Mouse (Mus musculus) spleen, postnatal 10 days (tissue): ENCODE results near the gene Lkaaear1.

Experiments
- DNase-seq, 2 experiments: peaks; one replicate each; pipeline ENCODE4 v3.0.0; 2021 to 2022; ENCODE audit warnings: low spot score in 2 of 2

Gene Lkaaear1

DNA sequence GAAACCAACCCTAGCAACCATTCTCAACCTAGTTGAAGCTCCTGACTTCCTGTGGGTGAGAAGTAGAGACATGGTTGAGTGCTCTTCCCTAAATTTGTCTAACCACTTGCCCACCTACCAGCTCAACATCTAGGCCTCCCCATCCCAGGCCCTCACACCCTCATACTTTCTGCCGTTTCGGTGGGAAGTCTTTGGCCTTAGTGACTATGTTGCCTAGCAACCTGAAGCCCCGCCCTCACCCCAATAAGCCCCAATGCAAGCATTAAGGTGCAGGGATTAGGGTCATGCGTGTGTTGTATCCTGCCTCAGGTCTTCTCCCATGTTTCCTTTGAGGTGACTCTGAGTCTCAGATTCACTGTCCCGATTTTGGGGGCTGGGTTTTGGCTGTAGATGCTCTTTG is at the start of gene Lkaaear1:
Gene Lkaaear1 (minus strand): TSS at position 202 of the 400 bp plus-strand sequence.
- DNase-seq: no peak

DNA sequence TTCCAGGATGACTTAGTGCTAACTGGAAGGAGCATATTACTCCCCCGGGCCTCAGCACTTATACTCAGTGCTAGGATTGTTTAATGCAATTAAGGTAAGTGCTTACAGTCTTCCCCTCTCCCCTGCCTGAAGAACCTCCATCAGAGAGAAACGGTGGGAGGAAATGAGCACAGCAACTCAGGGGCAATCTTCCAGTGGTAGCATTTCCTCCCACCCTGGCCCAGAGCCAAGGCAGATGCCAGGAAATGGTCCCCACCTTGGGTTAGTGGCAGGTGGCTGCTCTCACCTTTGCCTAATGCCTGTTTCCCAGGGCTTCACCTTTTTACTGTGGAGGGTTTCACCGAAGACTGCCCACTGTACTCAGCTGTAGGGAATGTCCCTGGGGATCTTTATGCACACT is 31.8 kb upstream of the Lkaaear1 start:
- DNase-seq: no peak

DNA sequence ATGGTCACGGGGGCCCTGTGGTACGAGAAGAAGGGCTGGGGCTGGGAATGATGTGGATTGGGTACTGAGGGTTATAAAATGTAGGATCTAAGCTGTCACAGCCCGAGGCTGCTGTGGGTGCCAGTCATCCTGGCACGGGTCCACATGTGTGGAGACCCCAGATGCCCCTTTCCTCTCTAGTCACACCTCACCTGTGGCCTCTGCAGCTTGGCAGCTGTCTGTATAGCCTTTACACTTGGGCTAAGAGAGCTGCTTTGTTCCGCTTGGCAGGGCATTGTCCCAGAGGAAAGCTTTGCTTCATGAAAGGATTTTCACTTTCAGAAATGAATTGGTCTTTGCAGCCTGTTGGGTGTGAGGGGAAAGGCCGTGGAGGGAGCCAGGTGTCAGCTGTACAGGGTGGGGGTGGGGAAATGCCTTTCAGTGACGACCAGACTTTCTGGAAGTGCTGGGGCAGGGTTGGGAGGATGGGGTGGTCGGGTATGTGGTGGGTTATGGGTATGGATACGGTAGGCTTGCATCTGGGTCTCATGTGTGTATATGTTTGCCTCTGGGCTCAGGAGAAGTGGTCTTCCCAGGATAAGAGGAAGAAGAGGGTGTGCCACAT is 29.5 kb upstream of the Lkaaear1 start:
- DNase-seq: no peak

GRCm38 (mm10) chr2:181722213-181722612 is 24.0 kb upstream of the Lkaaear1 start:
- DNase-seq: peak in 1 of 2 experiments; percentile 31

GRCm38 (mm10) chr2:181721200-181721599 is 23.0 kb upstream of the Lkaaear1 start:
- DNase-seq: no peak

GRCm38 (mm10) chr2:181720061-181720460 is 21.8 kb upstream of the Lkaaear1 start:
- DNase-seq: no peak

DNA sequence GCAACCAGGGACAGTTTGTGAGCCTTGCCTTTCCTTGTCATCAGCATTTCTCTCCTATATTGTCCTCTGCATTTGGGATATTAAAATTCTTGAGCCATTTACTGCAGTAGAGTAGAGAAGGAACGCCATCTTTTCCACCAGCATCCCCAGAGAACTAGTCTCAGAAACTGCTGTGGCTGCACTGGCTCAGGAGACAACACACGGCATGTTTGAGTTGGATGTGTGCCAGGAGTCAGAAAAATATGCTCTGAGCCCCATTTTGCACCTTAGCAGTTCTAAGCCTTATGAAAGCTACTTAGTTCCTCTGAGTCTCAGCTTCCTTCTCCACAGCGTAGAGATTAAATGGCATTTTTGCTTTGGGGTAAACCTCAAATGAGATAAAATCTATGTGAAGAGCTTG is 18.7 kb upstream of the Lkaaear1 start:
- DNase-seq: no peak

DNA sequence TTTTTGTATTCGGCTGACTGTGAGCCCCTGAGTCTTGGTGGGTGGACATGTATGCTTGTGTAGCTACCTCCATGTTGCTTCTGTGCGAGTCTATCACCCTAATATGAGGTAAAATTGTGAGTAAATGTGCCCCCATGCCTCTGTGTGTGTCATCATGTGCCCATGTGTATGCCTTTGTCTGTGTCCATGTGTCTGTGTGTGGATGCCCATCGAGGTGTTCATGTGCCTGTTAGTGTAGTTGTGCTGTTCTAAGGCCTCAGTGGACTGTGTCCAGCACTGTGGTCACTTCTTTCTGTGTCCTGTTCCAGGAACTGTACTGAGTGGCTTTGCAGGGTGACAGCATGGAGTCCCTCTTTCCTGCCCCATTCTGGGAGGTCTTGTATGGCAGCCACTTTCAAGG is 17.1 kb upstream of the Lkaaear1 start:
- DNase-seq: no peak

- DNase-seq: no peak
Measured at GRCm38 (mm10) chr2:181714903-181715326, 16.7 kb upstream of the Lkaaear1 start, which contains the start of gene Oprl1. Gene Oprl1 (plus strand): TSS chr2:181715016.

GRCm38 (mm10) chr2:181713749-181714148 is 15.5 kb upstream of the Lkaaear1 start:
- no peak for DNase-seq

DNA sequence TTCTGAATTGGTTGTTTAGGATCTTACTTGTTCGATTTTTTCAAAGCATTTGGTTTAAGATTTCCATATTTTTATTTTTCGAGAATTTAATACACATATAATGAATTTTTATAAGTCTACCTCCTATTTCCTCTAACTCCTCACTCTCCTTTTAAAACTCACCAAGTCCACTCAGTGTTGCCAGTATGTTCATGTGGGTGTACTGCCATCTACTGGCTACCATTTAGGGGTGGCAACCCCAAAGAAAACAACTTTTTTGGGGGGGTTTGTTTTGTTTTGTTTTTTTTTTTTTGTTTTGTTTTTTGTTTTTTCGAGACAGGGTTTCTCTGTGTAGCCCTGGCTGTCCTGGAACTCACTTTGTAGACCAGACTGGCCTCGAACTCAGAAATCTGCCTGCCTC is 8.4 kb upstream of the Lkaaear1 start:
- no peak for DNase-seq

DNA sequence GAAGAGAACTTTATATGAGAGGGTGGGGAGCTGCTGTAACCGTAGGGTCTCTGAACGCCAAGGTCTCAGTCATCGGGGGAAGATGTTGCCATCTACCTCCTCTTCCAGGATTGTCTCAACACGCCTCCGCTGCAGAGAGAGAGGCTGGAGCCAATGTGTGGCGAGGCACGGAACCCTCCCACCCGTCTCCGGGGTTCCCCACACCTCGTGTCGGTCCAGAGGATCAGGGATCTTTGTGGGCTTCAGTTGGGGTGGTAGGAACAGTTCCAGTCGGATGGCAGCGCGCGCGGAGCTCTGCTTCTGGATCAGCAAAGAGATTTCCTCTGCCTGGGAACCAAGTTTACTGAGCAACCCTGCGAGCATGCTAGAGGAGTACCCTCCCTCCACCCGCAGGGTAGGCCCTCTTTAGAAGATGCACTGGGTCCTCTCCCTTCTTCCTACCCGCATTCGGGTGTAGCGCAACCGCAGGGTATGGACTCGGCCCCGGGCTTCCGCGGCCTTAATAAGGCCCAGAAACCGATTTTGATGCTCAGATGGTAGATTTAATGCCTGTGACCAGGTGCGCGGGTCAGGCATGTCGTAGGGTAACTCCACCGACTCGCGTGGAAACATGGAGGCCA is 1.3 kb downstream of the Lkaaear1 start:
- no peak for DNase-seq

GRCm38 (mm10) chr2:181695776-181696175 is 2.5 kb downstream of the Lkaaear1 start:
- DNase-seq: peak in 1 of 2 experiments; percentile 6

DNA sequence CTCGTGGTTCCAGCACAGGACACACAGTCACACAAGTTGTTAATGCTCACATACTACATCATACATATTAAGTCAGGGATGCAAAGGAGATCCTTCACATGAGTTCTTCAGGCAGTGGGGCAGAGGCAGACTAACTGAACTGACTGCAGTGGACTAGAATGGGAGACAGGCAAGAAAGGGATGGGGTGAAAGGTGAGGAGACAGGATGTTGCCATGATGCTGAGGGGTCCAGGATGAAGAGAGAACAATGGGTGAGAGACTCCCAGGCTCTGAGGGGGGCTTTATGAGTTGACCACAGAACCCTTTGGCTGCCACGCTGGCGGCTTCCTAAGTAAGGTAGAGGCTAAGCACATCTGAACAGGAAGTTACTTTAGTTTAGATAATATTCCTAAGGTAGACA is 3.7 kb downstream of the Lkaaear1 start:
- DNase-seq: no peak

- peak; percentile 67 to 83 for DNase-seq
Measured at GRCm38 (mm10) chr2:181693339-181694280, 4.6 kb downstream of the Lkaaear1 start, which contains the start of gene Rgs19. Gene Rgs19 (minus strand): TSS chr2:181693977.

DNA sequence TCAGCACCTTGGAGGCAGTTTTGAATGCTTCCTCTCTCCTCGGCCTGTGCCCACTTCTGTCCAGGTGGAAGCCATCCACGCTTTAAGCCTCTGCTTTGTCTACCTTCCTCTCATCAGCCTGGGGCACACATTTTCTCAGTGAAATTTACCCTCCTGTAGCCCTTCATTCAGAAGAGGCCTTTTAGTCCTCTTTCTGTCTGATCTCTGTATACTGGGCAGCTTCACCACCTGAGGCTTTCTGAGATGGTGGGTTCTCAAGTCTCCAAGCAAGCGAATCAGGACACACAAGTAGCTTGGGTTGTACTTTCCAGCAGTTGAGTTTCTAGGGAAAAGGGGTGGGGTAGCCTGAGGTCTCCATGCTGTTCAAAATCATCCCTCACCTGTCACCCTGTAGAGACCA is 5.9 kb downstream of the Lkaaear1 start:
- DNase-seq: peak in 1 of 2 experiments; percentile 8

GRCm38 (mm10) chr2:181691571-181691970 is 6.7 kb downstream of the Lkaaear1 start:
- DNase-seq: peak in 1 of 2 experiments; percentile 44

DNA sequence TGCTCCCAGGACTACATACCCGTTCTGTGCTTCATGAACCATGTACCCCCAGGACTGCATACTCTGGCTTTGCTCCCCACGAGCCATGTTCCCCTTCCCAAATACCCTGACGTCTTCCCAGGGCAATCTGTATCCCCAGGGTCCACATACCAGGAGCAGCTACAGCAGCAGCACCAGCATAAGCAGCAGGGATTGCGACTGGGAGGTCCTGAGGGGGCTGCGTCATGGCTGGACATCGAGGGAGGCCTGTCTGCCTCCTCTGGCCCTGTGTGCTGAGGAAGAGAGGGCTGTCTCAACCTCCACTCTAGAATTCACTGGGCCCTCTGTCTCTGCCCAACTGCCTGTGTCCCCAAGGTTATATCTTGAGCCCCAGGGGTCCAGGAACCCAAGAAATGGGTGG is 7.2 kb downstream of the Lkaaear1 start:
- DNase-seq: no peak

GRCm38 (mm10) chr2:181689466-181690160 is 8.6 kb downstream of the Lkaaear1 start:
- no peak for DNase-seq

GRCm38 (mm10) chr2:181687586-181687985 is 10.7 kb downstream of the Lkaaear1 start:
- peak in 1 of 2 experiments; percentile 11 for DNase-seq

DNA sequence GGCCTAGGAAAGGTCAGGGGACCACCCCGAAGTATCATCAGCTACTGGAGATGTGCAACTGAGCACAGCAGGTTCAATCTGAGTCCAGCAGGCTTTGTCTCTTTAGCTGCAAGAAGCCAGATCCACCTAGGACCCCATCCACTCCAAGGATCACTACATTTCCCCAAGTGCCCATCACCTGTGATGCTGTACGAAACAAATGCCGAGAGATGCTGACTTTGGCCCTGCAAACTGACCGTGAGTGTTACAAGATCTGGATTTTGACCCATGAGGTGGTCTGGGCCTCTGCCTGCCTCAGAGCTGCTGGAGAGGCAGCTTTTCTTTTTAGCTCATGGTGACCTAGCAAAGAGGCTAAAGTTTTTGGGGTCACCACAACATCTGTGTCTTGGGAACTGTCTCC is 12.6 kb downstream of the Lkaaear1 start:
- no peak for DNase-seq

- no peak for DNase-seq
Measured at GRCm38 (mm10) chr2:181684713-181685112, 13.5 kb downstream of the Lkaaear1 start.
